Mouse (Mus musculus) kidney, embryonic 16.5 days (tissue): ENCODE measurements around the gene Ctnnal1. TPM values are rescaled to one million over a fixed set of nuclear protein-coding genes. Genes with fewer than 3 reads are reported as not detected.

Experiments
- ATAC-seq: fragments of 200-750 bp; cut with Nextera tagmentation; 2 replicates; pipeline ENCODE4 v1.8.0; 2017; ENCODE audit warnings: moderate TSS enrichment; ENCODE audit not compliant: low FRiP score, low TSS enrichment
- H3K27ac ChIP-seq: fragments of 300-500 bp; sonication (generic); 2 replicates; pipeline ENCODE4 v1.5.1; 2014; ENCODE audit warnings: low read length
- H3K27me3 ChIP-seq: fragments of 300-500 bp; sonication (generic); 2 replicates; pipeline ENCODE4 v1.6.1; 2014; ENCODE audit warnings: low read length, control low read depth, mixed read lengths; ENCODE audit not compliant: insufficient read depth
- H3K36me3 ChIP-seq: fragments of 300-500 bp; sonication (generic); 2 replicates; pipeline ENCODE4 v1.6.1; 2014; ENCODE audit warnings: low read length, control low read depth, mixed read lengths; ENCODE audit not compliant: insufficient read depth
- H3K4me1 ChIP-seq: fragments of 300-500 bp; sonication (generic); 2 replicates; pipeline ENCODE4 v1.6.1; 2014; ENCODE audit warnings: low read length, control low read depth, mixed read lengths; ENCODE audit not compliant: insufficient read depth
- H3K4me2 ChIP-seq: fragments of 300-500 bp; sonication (generic); replicated peaks from 2 replicates; pipeline ENCODE4 v1.6.1; 2014; ENCODE audit warnings: low read depth, low read length
- H3K4me3 ChIP-seq: fragments of 300-500 bp; sonication (generic); 2 replicates; pipeline ENCODE4 v1.5.1; 2014; ENCODE audit warnings: mild to moderate bottlenecking, low read length
- H3K9ac ChIP-seq: fragments of 300-500 bp; sonication (generic); replicated peaks from 2 replicates; pipeline ENCODE4 v1.6.1; 2014; ENCODE audit warnings: low read length
- H3K9me3 ChIP-seq: fragments of 300-500 bp; sonication (generic); 2 replicates; pipeline ENCODE4 v1.6.1; 2016; ENCODE audit warnings: low read length, control low read depth
- WGBS: fragments of 180-500 bp; shearing (Covaris S2); extraction: QIAGEN DNeasy Blood & Tissue Kit; methylation state at CpG from one replicate; pipeline ENCODE4 v1.1.7; 2014; 5-methylcytosine and 5-hydroxymethylcytosine counted together
- polyA plus RNA-seq: library from polyadenylated mRNA; unstranded; fragments of >200 nt; fragmentation: Nextera tagmentation; extraction: Ambion mirVana; gene quantifications from 2 replicates; pipeline ENCODE4 v1.2.1, GENCODE M21; 2015

The Ctnnal1 gene
- polyA plus RNA-seq, 1 experiment from 2014 or later: 39.7 TPM

DNA sequence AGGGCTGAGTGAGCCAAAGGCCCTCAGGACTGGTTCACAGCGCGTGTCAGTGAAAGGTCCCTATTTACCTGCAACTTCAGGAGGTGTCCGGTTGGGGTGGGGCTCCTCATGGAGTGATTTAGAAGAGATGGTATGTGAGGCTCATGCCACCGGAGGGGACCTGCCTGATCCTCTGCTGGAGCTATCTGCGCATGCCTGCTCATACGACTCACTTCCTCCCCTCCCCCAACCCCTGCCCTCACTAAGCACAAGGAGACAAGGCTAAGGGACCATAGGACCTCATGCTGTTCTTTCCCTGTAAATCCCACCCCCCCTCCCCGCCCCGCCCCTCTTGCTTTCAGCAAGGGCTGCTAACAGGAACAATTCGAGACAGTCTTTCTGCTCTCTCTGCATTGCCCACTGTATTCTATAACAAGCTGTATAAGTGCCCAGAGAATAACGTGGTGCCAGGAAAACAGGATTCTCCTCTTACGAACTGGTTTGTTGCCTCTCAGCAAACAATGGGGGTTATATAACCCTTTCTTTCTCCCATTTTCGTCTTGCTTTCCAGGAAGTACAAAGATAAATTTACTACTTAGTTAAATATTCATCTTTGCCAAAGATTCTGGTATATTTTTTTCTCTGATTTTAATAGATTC lies 19.0 kb downstream of the Ctnnal1 start:
- Histone ChIP-seq H3K4me2 (no peak overlapping the region), H3K9me3 (peaks cover 6% of the 10 kb centered on the region; the same call in 1 of the 2 replicates), H3K4me3 (no peak overlapping the region), H3K27me3 (no peaks in the 10 kb centered on the region), H3K4me1 (peaks cover 6% of the 10 kb centered on the region; the same call in 1 of the 2 replicates), H3K27ac (no peak overlapping the region), H3K36me3 (peaks cover 20% of the 10 kb centered on the region), H3K9ac (no peak overlapping the region)
- no peak for ATAC-seq
- 60% methylated on average over 12 of the region's 12 CpGs for whole genome bisulfite sequencing

GRCm38 (mm10) chr4:56844911-56845310 lies 20.1 kb downstream of the Ctnnal1 start:
- no peak overlapping the region for H3K9ac ChIP-seq
- H3K9me3 ChIP-seq: peaks cover 6% of the 10 kb centered on the region; the same call in 1 of the 2 replicates
- WGBS: 94% methylated on average over 4 of the region's 4 CpGs
- H3K27ac ChIP-seq: no peak overlapping the region
- H3K4me3 ChIP-seq: no peak overlapping the region
- H3K4me2 ChIP-seq: no peak overlapping the region
- no peak for ATAC-seq
- peaks cover 3% of the 10 kb centered on the region; the same call in 1 of the 2 replicates for H3K4me1 ChIP-seq
- no peaks in the 10 kb centered on the region for H3K27me3 ChIP-seq
- peaks cover 20% of the 10 kb centered on the region for H3K36me3 ChIP-seq

DNA sequence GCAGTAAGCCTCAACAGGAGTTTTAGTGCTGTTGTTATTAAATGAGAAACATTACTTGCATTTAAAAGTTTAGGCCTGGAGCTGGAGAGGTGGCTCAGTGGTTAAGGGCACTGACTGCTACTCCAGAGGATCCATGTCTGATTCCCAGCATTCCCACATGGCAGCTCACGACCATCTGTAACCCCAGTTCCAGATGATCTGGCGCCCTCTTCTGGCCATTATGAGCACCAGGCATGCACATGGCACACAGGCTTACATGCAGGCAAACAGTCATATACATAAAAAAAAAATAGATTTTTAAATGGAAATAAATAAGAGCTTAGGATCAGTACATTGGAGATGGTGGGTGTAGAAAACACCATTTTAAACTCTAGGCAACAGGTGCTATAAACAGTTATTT lies 21.0 kb downstream of the Ctnnal1 start:
- no peak overlapping the region for H3K9ac ChIP-seq
- H3K27me3 ChIP-seq: no peaks in the 10 kb centered on the region
- H3K4me3 ChIP-seq: no peak overlapping the region
- peaks cover 3% of the 10 kb centered on the region; the same call in 1 of the 2 replicates for H3K4me1 ChIP-seq
- no peak overlapping the region for H3K4me2 ChIP-seq
- H3K36me3 ChIP-seq: peaks cover 20% of the 10 kb centered on the region
- no peak overlapping the region for H3K27ac ChIP-seq
- WGBS: 88% methylated on average over 2 of the region's 2 CpGs
- peaks cover 6% of the 10 kb centered on the region; the same call in 1 of the 2 replicates for H3K9me3 ChIP-seq
- ATAC-seq: no peak

- no peaks in the 10 kb centered on the region for H3K27me3 ChIP-seq
- peaks cover 3% of the 10 kb centered on the region; the same call in 1 of the 2 replicates for H3K4me1 ChIP-seq
- no peak for ATAC-seq
- peaks cover 6% of the 10 kb centered on the region; the same call in 1 of the 2 replicates for H3K9me3 ChIP-seq
- no peak overlapping the region for H3K4me2 ChIP-seq
- peaks cover 22% of the 10 kb centered on the region for H3K36me3 ChIP-seq
- no peak overlapping the region for H3K4me3 ChIP-seq
- 73% methylated on average over 7 of the region's 7 CpGs for whole genome bisulfite sequencing
- no peak overlapping the region for H3K9ac ChIP-seq
- 0 out of 2 replicates have a peak overlapping the region, but pooled peaks have one; percentile 15 for H3K27ac ChIP-seq
Measured at GRCm38 (mm10) chr4:56842501-56842900, 22.5 kb downstream of the Ctnnal1 start.

GRCm38 (mm10) chr4:56840297-56840696 lies 24.7 kb downstream of the Ctnnal1 start:
- 65% methylated on average over 3 of the region's 3 CpGs for WGBS
- H3K9ac ChIP-seq: no peak overlapping the region
- H3K36me3 ChIP-seq: peaks cover 26% of the 10 kb centered on the region
- H3K4me2 ChIP-seq: no peak overlapping the region
- no peak overlapping the region for H3K27ac ChIP-seq
- ATAC-seq: no peak
- H3K4me1 ChIP-seq: peaks cover 3% of the 10 kb centered on the region; the same call in 1 of the 2 replicates
- no peaks in the 10 kb centered on the region for H3K27me3 ChIP-seq
- no peak overlapping the region for H3K4me3 ChIP-seq
- H3K9me3 ChIP-seq: peaks cover 6% of the 10 kb centered on the region; the same call in 1 of the 2 replicates

- WGBS: 66% methylated on average over 6 of the region's 6 CpGs
- Histone ChIP-seq H3K27ac (no peak overlapping the region), H3K9ac (no peak overlapping the region), H3K4me3 (no peak overlapping the region), H3K27me3 (no peaks in the 10 kb centered on the region), H3K4me2 (no peak overlapping the region), H3K36me3 (peaks cover 10% of the 10 kb centered on the region; the same call in 1 of the 2 replicates), H3K9me3 (no peaks in the 10 kb centered on the region), H3K4me1 (peaks cover under 1% of the 10 kb centered on the region; the same call in 1 of the 2 replicates)
- no peak for ATAC-seq
Measured at GRCm38 (mm10) chr4:56837661-56838060, 27.3 kb downstream of the Ctnnal1 start.

DNA sequence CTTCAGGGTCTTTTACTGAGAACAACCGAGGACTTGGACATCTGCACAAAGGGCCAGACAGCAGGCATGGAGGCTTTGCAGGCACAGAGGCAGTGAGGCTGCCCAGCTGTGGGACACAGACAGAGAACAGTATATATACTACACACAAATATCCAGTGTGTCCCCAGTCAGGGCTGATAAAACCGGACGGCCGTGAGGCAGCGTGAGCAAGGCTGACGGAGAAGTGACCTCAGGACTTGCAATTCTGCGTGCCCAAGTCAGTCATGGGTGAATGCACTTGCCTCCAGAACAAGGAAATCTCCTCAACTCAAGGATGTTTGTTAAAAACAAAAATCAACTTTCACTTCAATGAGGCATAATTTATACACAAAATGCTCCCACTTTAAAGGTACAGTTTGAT lies 33.0 kb downstream of the Ctnnal1 start:
- WGBS: 43% methylated on average over 7 of the region's 7 CpGs
- H3K9ac ChIP-seq: no peak overlapping the region
- H3K4me3 ChIP-seq: no peak overlapping the region
- no peak overlapping the region for H3K4me2 ChIP-seq
- no peaks in the 10 kb centered on the region for H3K27me3 ChIP-seq
- peaks cover 26% of the 10 kb centered on the region for H3K4me1 ChIP-seq
- ATAC-seq: no peak
- no peak overlapping the region; the same call in 1 of the 2 replicates for H3K27ac ChIP-seq
- H3K36me3 ChIP-seq: peaks cover 12% of the 10 kb centered on the region; the same call in 1 of the 2 replicates
- no peaks in the 10 kb centered on the region for H3K9me3 ChIP-seq

GRCm38 (mm10) chr4:56831013-56831609 lies 33.9 kb downstream of the Ctnnal1 start:
- no peak overlapping the region; the same call in 1 of the 2 replicates for H3K4me2 ChIP-seq
- H3K27me3 ChIP-seq: no peaks in the 10 kb centered on the region
- H3K36me3 ChIP-seq: peaks cover 11% of the 10 kb centered on the region; the same call in 1 of the 2 replicates
- no peak for ATAC-seq
- H3K27ac ChIP-seq: no peak overlapping the region; the same call in 1 of the 2 replicates
- 50% methylated on average over 13 of the region's 13 CpGs for WGBS
- no peak overlapping the region for H3K4me3 ChIP-seq
- H3K4me1 ChIP-seq: peaks cover 26% of the 10 kb centered on the region
- H3K9me3 ChIP-seq: no peaks in the 10 kb centered on the region
- H3K9ac ChIP-seq: no peak overlapping the region

GRCm38 (mm10) chr4:56829511-56829921 lies 35.5 kb downstream of the Ctnnal1 start:
- WGBS: 26% methylated on average over 7 of the region's 7 CpGs
- H3K36me3 ChIP-seq: peaks cover 11% of the 10 kb centered on the region; the same call in 1 of the 2 replicates
- no peaks in the 10 kb centered on the region for H3K27me3 ChIP-seq
- H3K27ac ChIP-seq: peak overlapping the region; percentile 73
- no peak overlapping the region for H3K4me3 ChIP-seq
- no peak overlapping the region for H3K4me2 ChIP-seq
- no peaks in the 10 kb centered on the region for H3K9me3 ChIP-seq
- peaks cover 26% of the 10 kb centered on the region for H3K4me1 ChIP-seq
- peak; percentile 90 for ATAC-seq
- H3K9ac ChIP-seq: no peak overlapping the region

- no peak overlapping the region for H3K4me2 ChIP-seq
- H3K9me3 ChIP-seq: no peaks in the 10 kb centered on the region
- peaks cover 11% of the 10 kb centered on the region; the same call in 1 of the 2 replicates for H3K36me3 ChIP-seq
- ATAC-seq: peak; percentile 64; the same call in 1 of the 2 replicates
- no peaks in the 10 kb centered on the region for H3K27me3 ChIP-seq
- no peak overlapping the region for H3K9ac ChIP-seq
- H3K4me3 ChIP-seq: no peak overlapping the region
- no peak overlapping the region; the same call in 1 of the 2 replicates for H3K27ac ChIP-seq
- peaks cover 26% of the 10 kb centered on the region for H3K4me1 ChIP-seq
- WGBS: 44% methylated on average over 3 of the region's 3 CpGs
Measured at GRCm38 (mm10) chr4:56828932-56829331, 36.1 kb downstream of the Ctnnal1 start.
